Mouse (Mus musculus): Measurements from ENCODE around the gene Eps15. TPM values are rescaled to one million over a fixed set of nuclear protein-coding genes. Genes with fewer than 3 reads are reported as not detected.

Eps15 gene
- 100 to 1,000 TPM; 173 to 184 TPM for total RNA-seq (2021)
- long read RNA-seq, experiment 1, full-length matches to known transcripts, result 95 of 153 reads
- long read RNA-seq, experiment 1, partial matches to known transcripts, result 42 of 153 reads
- long read RNA-seq, experiment 1, other reads (novel, unspliced or antisense), result 16 of 153 reads
- long read RNA-seq, experiment 2, full-length matches to known transcripts, result 53 of 92 reads
- long read RNA-seq, experiment 2, partial matches to known transcripts, result 24 of 92 reads
- long read RNA-seq, experiment 2, other reads (novel, unspliced or antisense), result 15 of 92 reads

DNA sequence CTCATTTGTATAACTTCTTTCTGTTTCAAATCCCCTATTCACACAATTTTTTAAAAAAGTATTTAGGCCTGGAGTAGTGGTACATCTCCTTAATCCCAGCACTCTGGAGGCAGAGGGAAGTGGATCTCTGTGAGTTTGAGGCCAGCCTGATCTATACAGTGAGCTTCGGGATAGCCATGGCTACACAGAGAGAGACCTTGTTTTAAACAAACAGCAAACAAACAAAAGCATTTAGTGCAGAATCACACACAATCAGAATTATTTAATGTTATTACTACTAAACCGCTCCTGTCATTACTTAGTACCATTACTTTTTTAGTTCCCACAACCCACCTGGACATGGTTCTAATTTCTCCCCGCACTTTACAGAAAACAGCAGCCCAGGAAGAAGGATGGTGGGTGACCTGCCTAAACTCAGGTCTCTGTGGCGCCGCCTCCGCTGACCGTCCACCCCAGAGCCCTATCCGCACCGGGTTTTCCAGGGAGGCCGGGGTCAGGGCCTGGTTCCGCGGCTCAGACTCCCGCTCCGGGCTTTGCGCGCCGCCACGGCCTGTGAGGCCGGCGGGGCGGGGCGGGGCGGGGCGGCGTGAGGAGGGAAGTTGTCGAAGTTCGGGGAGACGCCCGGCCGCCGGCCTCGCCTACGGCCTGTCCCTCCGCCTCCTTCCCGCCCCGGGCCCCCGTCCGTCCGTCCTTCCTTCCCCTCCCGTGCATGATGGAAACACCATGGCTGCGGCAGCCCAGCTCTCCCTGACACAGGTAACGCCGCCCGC is at the start of gene Eps15:
TSS of gene Eps15 (plus strand) at position 580 of the 770 bp plus-strand sequence.
- DNase-seq (ENCODE audit: low spot score in 2 of 2), result peak; percentile 72 to 81

DNA sequence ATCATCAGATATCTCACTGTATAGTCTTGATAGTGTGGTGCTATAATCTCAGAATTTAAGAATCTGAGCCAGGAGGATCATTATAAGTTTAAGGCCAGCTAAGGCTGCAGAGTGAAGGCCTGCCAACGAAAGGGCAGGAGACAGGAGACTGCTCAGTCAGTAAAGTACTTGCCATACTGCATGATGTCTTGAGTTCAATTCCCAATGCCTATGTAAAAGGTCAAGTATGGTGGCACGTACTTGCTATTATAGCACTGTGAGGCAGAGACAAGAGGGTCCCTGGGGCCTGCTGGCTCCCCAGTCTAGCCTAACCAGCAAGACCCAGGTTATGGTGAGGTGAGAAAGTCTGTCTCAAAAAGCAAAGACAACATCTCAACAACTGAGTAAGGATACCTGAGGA is 45.9 kb upstream of the Eps15 start, which contains the start of gene Calr4:
TSS of gene Calr4 (plus strand) at position 301 of the 400 bp plus-strand sequence.
- no peak for DNase-seq (ENCODE audit: low spot score in 2 of 2)

DNA sequence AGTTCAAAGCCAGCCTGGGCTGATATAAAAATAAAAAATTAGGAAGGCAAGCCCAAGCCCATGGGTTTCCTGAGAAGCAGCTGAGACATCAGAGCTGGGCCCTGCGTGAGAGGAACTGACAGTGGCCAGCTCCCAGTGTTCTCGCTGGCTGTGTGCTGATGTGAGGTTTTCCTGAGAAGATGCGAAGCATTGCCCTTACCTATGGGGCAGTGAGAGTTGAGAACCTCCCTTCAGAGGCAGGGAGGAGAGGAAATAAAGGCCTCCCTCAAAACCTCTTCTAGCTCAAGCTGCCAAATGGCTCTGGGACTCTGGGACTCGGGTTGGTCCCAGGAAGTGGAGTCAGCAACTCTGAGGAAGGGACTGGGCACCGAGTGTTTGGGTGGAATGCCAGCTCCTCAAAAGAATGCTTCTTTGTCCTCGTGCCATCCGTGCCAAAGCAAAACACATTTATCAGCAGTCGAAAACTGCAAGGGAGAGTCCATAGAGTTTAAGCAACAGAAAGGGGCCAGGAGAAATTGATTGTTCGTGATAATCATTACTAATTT is 45.2 kb upstream of the Eps15 start:
- peak in 1 of 2 experiments; percentile 8 for DNase-seq (ENCODE audit: low spot score in 2 of 2)

DNA sequence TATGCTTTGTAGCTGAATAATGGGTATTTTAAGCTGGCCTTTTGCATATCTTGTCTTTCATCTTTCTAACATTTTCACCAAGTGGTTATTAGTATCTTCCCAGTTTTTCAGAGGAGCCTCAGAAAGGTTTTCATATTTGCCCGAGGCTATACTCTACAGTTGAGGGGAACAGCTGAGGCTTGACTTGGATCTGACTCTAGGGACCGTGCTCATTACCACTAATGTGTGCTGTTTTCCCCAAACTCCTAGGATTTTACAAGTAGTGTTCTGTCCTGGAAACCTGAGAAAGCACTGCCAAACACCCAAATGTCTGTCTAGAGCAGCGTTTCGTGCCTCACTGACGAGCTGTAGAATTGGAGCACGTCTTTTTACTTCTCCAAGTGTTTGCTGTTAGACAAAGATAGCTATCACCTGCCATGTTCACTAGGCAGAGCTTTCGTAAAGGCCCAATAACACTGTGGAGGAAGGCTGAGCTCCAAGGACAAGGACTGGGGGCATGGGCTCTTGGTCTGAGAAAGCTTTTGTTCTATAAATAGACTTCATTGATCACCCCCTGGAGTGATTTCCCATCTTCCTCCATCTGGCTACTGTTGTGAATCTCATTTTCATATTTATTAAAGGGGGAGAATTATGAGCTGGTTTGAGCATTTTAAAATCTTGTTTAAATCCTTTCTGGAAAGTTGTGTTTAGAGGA is 43.7 kb upstream of the Eps15 start:
- DNase-seq (ENCODE audit: low spot score in 2 of 2), result no peak

DNA sequence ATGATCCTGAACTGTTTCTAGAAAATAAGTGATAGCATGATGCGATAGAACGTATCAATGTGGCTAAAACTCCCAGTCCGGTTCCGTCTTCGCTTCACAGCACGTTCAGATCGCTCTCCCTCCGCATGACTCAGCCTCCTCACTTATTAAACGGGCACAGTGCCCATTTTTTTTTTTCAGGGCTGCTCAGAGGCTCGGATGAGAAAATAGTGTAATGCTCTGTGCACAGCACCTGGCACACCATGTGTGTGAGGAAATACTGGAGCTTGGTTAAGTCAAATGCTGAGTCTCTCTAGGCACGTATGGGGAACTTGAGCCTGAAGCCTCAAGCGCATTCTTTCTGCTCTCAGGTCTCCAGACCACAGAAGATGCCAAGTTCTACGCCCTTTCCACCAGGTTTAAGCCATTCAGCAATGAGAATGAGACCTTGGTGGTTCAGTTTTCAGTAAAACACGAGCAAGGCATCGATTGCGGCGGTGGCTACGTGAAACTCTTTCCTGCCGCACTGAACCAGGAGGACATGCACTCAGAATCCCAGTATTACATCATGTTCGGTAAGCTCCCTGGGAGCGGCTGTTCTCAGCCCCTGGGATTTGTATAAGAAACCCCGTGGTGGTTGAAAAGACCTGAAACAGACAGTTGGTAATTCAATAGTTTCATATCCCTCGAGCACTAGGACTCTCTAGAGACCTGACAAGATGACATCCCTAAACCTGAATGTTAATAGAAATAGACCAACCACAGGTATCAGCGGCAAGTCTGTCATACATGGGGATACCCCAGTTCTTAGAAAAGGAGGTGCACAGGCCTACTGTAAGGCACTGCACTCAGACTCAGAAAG is 41.4 kb upstream of the Eps15 start:
- peak; percentile 11 to 12 for DNase-seq (ENCODE audit: low spot score in 2 of 2)

DNA sequence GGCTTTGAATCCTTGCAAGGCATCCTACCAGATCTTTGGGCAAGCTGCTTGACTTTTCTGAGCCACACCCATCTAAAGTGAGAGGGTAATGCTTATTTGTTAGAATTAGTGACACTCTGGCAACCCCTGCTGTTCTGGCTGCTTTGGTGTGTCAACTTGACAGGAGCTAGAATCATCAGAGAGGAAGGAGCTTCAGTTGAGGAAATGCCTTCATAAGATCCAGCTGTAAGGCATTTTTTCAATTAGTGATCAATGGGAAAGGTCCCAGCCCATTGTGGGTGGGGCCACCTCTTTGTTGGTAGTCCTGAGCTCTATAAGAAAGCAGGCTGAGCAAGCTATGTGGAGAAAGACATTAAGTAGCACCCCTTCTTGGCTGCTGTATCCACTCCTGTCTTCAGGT is 38.8 kb upstream of the Eps15 start:
- no peak for DNase-seq (ENCODE audit: low spot score in 2 of 2)

DNA sequence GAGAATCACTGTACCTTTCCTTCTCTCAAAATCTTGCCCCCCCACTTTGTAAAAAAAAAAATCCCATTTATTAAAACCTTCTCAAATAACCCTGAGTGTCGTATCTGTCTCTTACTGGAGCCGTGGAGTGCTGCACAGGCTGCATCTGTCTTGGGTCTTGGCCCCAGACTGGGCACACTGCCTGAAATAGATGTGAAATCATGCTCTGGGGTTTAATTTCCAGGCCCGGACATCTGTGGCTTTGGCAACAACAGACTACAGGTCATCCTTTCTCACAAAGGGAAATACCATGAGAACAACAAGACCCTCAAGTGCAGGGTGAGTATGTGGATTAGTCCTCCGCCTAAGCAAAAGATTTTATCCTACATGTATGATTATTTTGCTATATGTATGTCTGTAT is 38.1 kb upstream of the Eps15 start:
- DNase-seq (ENCODE audit: low spot score in 2 of 2), result no peak

DNA sequence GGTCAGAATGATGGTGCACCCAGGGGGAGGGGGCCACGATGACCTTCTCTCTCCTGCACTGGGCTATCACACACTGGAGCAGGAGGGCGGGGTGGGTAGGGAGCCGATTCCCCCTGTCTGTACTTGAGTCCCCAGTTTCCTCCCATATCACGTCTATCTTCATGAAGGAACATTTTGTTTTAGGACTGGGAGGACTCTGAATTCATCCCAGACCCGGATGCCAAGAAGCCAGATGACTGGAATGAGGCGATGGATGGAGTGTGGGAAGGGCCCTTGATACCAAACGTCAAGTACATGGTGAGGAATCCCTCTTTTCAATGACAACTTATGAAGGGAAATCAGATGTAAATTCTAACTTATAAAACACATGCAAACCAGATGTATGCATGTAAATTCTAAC is 35.6 kb upstream of the Eps15 start:
- DNase-seq (ENCODE audit: low spot score in 2 of 2), result no peak

DNA sequence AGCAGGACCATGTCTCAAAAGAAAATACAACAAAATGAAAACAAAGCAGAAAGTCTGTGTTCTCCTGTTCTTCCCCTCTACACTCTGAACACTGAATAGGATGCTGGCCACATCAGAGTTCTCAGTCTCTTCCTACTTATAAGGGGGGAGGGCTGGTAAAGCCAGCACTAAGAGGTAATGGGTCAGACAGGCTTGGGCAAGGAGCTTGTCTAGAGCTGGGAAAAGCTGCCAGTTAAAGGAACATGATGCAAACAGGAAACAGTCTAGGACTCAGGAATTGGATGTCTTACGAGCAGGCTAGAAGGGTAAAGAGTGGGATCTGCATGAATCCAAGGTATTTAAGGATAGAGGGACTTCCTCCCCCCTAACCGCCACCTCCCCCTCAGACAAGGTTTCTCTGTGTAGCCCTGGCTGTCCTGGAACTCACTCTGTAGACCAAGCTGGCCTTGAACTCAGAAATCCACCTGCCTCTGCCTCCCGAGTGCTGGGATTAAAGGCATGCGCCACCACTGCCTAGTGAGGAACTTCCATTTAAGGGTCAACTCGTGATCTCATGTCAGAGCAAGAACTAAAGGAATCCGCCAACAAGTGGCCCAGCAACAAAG is 35.0 kb upstream of the Eps15 start:
- no peak for DNase-seq (ENCODE audit: low spot score in 2 of 2)

DNA sequence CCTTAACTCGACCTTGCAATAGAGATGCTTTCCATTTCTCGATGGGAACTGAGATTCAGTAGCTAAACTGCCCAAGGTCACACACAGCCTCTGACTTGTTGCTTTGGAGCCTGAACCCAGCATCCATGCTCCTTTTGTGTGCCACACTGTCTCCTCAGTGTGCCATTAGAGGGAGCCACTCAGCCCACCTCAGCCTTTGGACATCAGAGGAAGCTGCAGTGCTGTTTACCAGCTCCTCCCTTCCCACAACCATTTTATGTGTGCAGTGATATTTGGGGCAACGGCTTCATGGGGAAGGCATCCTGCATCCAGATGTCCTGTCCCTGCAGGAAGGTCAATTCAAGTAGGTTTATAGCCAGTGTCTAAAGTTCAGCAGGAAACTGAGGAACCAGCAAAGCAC is 28.5 kb upstream of the Eps15 start:
- peak in 1 of 2 experiments; percentile 5 for DNase-seq (ENCODE audit: low spot score in 2 of 2)

DNA sequence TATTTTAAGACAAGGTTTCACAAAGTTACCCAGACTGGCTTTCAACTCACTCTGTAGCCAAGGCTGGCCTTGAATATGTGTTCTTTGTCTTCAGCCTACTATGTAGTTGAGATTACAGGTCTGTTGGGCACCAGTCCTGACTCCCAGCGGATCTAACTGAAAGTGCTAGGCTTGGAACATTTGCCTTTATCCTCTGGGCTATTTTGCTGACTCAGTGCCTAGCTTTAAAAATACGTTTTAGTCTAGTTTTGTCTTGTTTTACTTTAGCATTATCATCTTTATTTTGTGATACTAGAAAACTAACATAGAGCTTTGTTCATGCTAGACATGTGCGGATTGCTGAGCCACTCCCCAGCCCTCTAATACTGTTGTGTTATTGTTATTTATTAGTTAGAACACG is 27.9 kb upstream of the Eps15 start:
- no peak for DNase-seq (ENCODE audit: low spot score in 2 of 2)

DNA sequence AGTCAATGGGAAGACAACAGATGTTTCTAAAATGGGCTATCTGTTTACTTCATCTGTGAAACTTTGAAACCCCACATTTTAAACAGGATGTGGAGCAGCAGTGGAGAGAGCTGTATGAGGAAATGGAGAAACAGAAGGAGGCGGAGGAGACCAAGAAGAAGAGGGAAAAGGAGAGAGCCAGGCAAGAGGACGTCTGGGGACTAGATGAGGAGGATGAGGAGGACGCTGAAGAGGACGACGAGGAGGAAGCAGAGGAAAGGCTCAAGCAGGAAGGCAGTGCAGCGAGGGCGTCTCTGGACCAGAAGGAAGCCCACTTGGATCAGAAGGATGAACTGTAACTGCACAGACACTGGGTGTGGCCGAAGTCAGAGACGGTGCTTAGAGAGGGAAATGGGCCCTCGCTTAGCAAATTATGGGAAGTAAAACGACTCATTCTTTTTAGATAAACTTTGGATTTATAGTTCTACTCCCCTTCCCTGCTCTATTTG is 26.4 kb upstream of the Eps15 start:
- DNase-seq (ENCODE audit: low spot score in 2 of 2), result no peak

DNA sequence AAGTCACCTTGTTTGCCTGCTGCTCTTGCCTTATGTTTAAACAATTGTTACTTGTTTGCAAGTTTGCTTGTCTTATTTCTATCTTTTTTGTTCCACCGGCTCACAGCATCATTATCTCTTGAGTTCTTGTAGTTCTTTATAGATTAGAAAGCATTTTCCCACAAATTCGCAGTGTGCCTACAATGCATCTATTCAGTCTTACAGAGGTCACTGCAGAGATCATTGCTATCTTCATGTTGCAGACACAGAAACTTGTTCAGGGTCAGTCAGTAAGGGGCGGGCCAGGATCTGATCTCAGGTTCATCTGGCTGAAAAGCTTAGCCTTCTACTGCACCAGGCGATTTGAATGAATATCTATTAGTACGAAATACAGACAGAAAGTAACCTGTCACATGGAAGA is 25.6 kb upstream of the Eps15 start:
- DNase-seq (ENCODE audit: low spot score in 2 of 2), result no peak

DNA sequence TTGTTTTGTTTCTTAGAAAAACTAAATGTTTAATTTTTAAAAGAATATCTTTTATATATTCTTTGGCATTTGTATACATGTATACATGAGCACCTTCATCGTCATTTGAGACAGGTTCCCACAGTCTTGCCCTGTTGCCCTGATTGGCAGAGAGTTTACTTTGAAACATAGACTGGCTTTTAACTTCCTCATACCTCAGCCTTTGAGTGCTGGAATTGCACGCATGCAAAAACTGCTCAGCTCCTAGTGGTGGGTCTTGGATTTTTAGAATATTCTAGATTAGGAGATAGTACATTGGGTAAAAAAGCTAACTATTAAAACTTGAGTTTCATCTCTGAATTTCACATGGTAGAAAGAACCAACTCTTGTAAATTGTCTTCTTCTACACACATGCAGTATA is 24.7 kb upstream of the Eps15 start:
- no peak for DNase-seq (ENCODE audit: low spot score in 2 of 2)

DNA sequence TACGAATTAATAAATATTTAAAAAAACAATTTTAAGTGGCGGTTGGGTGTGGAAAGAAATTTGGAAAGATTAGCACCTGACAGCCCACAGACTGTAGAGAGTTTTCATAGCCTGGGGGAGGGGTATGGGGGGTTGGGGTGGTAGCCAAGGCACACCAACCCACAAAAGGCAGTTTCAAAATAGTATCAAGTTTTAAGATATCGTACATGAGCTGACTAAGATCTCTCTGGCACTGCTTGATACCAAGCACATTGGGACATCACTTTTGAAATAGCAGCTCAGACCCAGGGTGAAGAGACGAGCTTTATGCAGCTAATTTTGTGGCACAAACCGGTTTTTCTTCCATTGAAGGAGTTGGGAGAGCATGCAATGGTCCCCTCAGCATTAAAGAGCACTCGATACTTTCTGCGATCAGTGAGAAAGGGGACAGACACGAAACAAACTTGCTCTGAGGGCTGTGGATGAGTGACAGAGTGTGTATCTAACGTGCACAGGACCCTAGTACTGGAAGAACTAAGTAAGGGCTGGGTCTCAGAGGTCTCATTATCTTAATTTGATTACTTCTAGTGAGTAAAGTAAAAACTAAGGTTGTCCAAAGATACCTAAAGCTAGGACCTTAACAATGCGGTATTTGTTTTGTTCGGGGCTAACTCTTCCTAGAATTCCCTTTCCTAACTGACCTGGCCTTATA is 24.2 kb upstream of the Eps15 start:
- no peak for DNase-seq (ENCODE audit: low spot score in 2 of 2)

DNA sequence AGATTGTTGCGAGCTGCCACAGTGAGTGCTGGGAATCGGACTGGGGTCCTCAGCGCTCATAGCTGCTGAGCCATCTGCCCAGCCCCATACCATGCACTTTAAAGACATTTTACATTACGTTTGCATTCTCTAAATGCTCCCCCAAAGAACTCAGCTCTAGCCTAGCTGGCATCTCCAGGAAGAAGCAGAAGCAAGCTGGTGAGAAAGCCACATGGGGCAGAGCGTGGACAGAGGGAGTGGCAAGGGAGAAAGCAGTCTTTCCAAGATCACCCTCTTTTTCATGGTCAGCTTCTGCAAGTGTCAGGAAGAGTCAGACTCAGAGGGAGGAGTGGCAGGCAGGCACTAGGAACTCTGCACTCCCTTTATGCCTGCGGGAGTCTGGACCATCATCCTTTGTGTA is 23.3 kb upstream of the Eps15 start:
- no peak for DNase-seq (ENCODE audit: low spot score in 2 of 2)

DNA sequence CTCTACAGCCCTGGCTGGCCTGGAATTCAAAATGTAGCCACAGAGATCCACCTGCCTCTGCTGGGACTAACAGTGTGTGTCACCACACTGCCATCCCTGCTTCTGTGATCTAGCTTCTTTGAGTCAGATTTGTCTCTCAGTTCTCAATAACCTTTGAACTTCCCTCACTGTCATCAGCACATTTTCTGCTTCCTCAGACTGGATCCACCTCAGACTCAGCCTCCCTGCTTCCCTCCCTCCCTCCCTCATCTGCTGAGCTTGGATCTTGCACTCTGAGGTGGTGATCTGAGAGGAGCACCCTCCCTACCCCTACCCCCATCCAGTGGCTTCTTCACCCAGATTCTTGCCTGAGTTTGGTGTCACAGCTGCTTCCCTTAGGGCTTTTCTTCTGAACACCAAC is 22.4 kb upstream of the Eps15 start:
- DNase-seq (ENCODE audit: low spot score in 2 of 2), result no peak

DNA sequence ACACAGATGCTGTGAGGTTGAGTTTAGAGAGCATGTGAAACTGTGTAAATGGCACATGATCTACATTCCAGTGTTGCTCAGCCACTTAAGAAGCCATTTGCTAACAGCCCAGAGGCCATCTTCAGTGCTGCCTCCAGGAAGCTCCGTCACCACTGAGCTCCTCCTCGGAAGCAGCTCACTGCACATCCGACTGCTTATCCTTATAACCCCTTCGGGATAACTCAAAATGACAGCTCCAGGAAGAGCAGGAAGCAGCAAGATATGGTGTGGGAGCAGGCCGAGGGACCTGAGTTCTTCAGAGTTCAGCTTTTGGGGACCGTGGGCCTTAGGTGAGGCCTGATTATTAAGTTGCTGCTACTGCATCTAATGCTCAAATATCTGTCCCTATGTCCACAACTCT is 18.0 kb upstream of the Eps15 start:
- DNase-seq (ENCODE audit: low spot score in 2 of 2), result no peak

DNA sequence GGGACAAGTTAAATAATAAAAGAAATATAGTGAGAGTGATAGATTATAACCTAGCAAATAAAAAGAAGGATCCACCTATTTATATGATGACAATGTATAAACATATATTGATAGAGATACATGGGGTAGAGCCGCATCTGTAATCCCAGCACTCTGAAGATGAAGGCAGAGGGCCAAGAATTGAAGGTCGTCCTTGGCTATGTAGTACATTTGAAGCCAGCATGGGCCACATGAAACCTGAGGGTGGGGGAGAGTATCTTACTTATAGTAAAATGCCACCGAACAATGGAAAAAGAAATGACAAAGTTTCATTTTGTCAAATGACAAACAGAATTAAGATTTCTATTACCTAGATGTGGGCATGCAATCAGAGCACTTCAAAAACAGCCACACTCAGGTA is 14.0 kb upstream of the Eps15 start:
- no peak for DNase-seq (ENCODE audit: low spot score in 2 of 2)

DNA sequence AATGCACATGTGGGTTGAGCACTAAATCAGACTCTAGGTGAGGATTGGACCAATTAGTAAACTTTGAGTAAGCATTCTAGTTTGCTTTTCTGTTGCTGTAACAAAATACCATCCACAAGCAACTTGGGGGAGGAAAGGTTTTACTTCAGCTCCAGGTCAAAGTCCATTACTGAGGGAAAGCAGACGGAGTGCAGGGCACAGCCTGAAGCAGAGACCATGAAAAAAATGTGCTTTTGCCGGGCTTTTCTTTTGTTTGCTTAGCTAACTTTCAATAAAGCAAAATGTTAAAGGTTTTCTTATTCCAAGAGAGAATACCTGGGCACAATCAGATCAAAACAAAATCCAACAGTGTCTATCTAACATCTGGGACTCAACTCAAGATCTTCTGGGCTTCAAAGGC is 13.3 kb upstream of the Eps15 start:
- no peak for DNase-seq (ENCODE audit: low spot score in 2 of 2)

Measured in left cerebral cortex, adult 18-20 months (tissue).